Mouse (Mus musculus): ENCODE results near the gene Kif12. TPM values are rescaled to one million over a fixed set of nuclear protein-coding genes. Genes with fewer than 3 reads are reported as not detected.

Gene Kif12
- polyA plus RNA-seq, 1 experiment: not detected

GRCm38 (mm10) chr4:63215185-63215992 is 43.5 kb upstream of the Kif12 start:
- peak; percentile 83 for TF ChIP-seq CTCF (IDR thresholded peaks at IDR 0.05; ENCODE audit: control insufficient read depth, insufficient read depth, low read length)
- no peak for TF ChIP-seq POLR2A (IDR thresholded peaks at IDR 0.05; ENCODE audit: borderline replicate concordance, control insufficient read depth, low read depth, low read length)
- Histone ChIP-seq H3K4me1 (ENCODE audit: control insufficient read depth, insufficient read depth, low read length) (no peaks in the 10 kb centered on the region; the same call in 1 of the 2 replicates), H3K27ac (ENCODE audit: control insufficient read depth, insufficient read depth, low read depth, low read length, poor library complexity) (no peak overlapping the region), H3K4me3 (replicated peaks; ENCODE audit: control insufficient read depth, low read depth, low read length) (peak overlapping the region; percentile 45)
- under 1% methylated on average over 59 of the region's 71 CpGs for WGBS

- WGBS: 2% methylated on average over 61 of the region's 61 CpGs
- H3K4me3 ChIP-seq (replicated peaks; ENCODE audit: control insufficient read depth, low read depth, low read length): no peak within 1 kb of the TSS
- no peaks in the 10 kb centered on the region; the same call in 1 of the 2 replicates for H3K4me1 ChIP-seq (ENCODE audit: control insufficient read depth, insufficient read depth, low read length)
- H3K27ac ChIP-seq (ENCODE audit: control insufficient read depth, insufficient read depth, low read depth, low read length, poor library complexity): no peak within 1 kb of the TSS
- TF ChIP-seq CTCF (IDR thresholded peaks at IDR 0.05; ENCODE audit: control insufficient read depth, insufficient read depth, low read length) (0 out of 2 replicates have a peak, but pooled peaks have one; percentile 10), POLR2A (IDR thresholded peaks at IDR 0.05; ENCODE audit: borderline replicate concordance, control insufficient read depth, low read depth, low read length) (no peak)
These were observed 42.1 kb upstream of the Kif12 start, which contains the start of gene Col27a1 for GRCm38 (mm10) chr4:63213907-63214621. Gene Col27a1, plus strand, starts transcription at chr4:63214004.

DNA sequence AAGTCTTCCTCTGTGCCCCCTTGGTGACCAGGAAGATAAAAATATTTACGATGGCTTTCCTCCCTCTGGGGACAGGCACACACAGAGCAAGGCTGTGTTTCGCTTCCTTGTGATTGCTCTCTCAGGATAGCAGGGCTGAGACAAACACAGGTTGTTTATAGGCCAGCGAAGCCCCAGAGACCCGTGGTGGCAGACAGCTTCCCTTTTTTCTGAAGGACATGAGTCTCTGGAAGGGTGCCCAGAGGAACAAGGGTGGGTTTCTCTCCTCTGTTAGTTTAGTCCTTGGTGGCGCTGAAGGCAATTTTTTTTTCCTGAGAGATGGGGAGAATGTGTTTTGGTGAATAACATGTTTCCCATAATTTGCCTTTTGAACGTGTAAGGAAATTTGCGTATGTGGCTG is 33.7 kb upstream of the Kif12 start:
- 4% methylated on average over 7 of the region's 7 CpGs for WGBS
- H3K4me3 ChIP-seq (replicated peaks; ENCODE audit: control insufficient read depth, low read depth, low read length): no peak overlapping the region
- H3K4me1 ChIP-seq (ENCODE audit: control insufficient read depth, insufficient read depth, low read length): peaks cover 5% of the 10 kb centered on the region; the same call in 1 of the 2 replicates
- peak overlapping the region; percentile 12; the same call in 1 of the 2 replicates for H3K27ac ChIP-seq (ENCODE audit: control insufficient read depth, insufficient read depth, low read depth, low read length, poor library complexity)
- no peak for TF ChIP-seq CTCF (IDR thresholded peaks at IDR 0.05; ENCODE audit: control insufficient read depth, insufficient read depth, low read length)
- TF ChIP-seq POLR2A (IDR thresholded peaks at IDR 0.05; ENCODE audit: borderline replicate concordance, control insufficient read depth, low read depth, low read length): no peak

- 84% methylated on average over 7 of the region's 7 CpGs for WGBS
- Histone ChIP-seq H3K4me1 (ENCODE audit: control insufficient read depth, insufficient read depth, low read length) (peaks cover 5% of the 10 kb centered on the region; the same call in 1 of the 2 replicates), H3K4me3 (replicated peaks; ENCODE audit: control insufficient read depth, low read depth, low read length) (no peak overlapping the region), H3K27ac (ENCODE audit: control insufficient read depth, insufficient read depth, low read depth, low read length, poor library complexity) (no peak overlapping the region)
- TF ChIP-seq POLR2A (IDR thresholded peaks at IDR 0.05; ENCODE audit: borderline replicate concordance, control insufficient read depth, low read depth, low read length): no peak
- TF ChIP-seq CTCF (IDR thresholded peaks at IDR 0.05; ENCODE audit: control insufficient read depth, insufficient read depth, low read length): no peak
These were observed 31.9 kb upstream of the Kif12 start for GRCm38 (mm10) chr4:63203874-63204273.

DNA sequence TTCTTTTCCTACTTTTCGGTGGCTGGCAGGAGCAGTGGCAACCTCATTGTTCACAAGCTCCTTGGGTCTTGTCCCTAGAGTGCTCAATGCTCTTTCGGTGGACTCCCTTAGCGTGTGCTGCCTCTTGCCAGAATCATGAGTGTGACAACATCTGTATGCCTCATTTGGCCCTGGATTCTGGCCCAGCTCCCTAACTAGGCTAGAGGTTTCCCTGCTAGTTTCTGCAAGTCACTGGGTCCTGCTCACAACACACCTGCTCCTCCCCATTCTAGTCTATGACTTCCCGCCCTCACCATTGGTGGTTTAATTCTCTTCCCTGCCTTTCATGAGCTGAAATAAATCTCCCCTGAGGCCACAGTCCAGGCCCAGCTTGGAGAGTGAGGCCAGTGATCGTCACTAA is 27.4 kb upstream of the Kif12 start:
- H3K27ac ChIP-seq (ENCODE audit: control insufficient read depth, insufficient read depth, low read depth, low read length, poor library complexity): no peak overlapping the region
- no peak overlapping the region for H3K4me3 ChIP-seq (replicated peaks; ENCODE audit: control insufficient read depth, low read depth, low read length)
- WGBS: 87% methylated on average over 5 of the region's 5 CpGs
- H3K4me1 ChIP-seq (ENCODE audit: control insufficient read depth, insufficient read depth, low read length): no peaks in the 10 kb centered on the region
- TF ChIP-seq POLR2A (IDR thresholded peaks at IDR 0.05; ENCODE audit: borderline replicate concordance, control insufficient read depth, low read depth, low read length) (no peak), CTCF (IDR thresholded peaks at IDR 0.05; ENCODE audit: control insufficient read depth, insufficient read depth, low read length) (no peak)

- H3K4me3 ChIP-seq (replicated peaks; ENCODE audit: control insufficient read depth, low read depth, low read length): no peak overlapping the region
- 84% methylated on average over 2 of the region's 2 CpGs for WGBS
- TF ChIP-seq CTCF (IDR thresholded peaks at IDR 0.05; ENCODE audit: control insufficient read depth, insufficient read depth, low read length) (no peak), POLR2A (IDR thresholded peaks at IDR 0.05; ENCODE audit: borderline replicate concordance, control insufficient read depth, low read depth, low read length) (no peak)
- no peaks in the 10 kb centered on the region for H3K4me1 ChIP-seq (ENCODE audit: control insufficient read depth, insufficient read depth, low read length)
- no peak overlapping the region for H3K27ac ChIP-seq (ENCODE audit: control insufficient read depth, insufficient read depth, low read depth, low read length, poor library complexity)
These were observed 22.4 kb upstream of the Kif12 start for GRCm38 (mm10) chr4:63194366-63194765.

- H3K4me3 ChIP-seq (replicated peaks; ENCODE audit: control insufficient read depth, low read depth, low read length): no peak overlapping the region
- 84% methylated on average over 5 of the region's 5 CpGs for WGBS
- H3K27ac ChIP-seq (ENCODE audit: control insufficient read depth, insufficient read depth, low read depth, low read length, poor library complexity): no peak overlapping the region
- TF ChIP-seq CTCF (IDR thresholded peaks at IDR 0.05; ENCODE audit: control insufficient read depth, insufficient read depth, low read length) (no peak), POLR2A (IDR thresholded peaks at IDR 0.05; ENCODE audit: borderline replicate concordance, control insufficient read depth, low read depth, low read length) (no peak)
- H3K4me1 ChIP-seq (ENCODE audit: control insufficient read depth, insufficient read depth, low read length): no peaks in the 10 kb centered on the region
These were observed 19.7 kb upstream of the Kif12 start for GRCm38 (mm10) chr4:63191641-63192040.

GRCm38 (mm10) chr4:63186281-63186870 is 14.4 kb upstream of the Kif12 start:
- TF ChIP-seq POLR2A (IDR thresholded peaks at IDR 0.05; ENCODE audit: borderline replicate concordance, control insufficient read depth, low read depth, low read length) (no peak), CTCF (IDR thresholded peaks at IDR 0.05; ENCODE audit: control insufficient read depth, insufficient read depth, low read length) (no peak)
- no peak overlapping the region for H3K27ac ChIP-seq (ENCODE audit: control insufficient read depth, insufficient read depth, low read depth, low read length, poor library complexity)
- no peak overlapping the region for H3K4me3 ChIP-seq (replicated peaks; ENCODE audit: control insufficient read depth, low read depth, low read length)
- 39% methylated on average over 21 of the region's 21 CpGs for WGBS
- H3K4me1 ChIP-seq (ENCODE audit: control insufficient read depth, insufficient read depth, low read length): no peaks in the 10 kb centered on the region
